Mouse (Mus musculus): ENCODE measurements around the gene Zranb1.

The Zranb1 gene

GRCm38 (mm10) chr7:132930850-132931559 is at the start of gene Zranb1:
Zranb1 (plus strand) TSS chr7:132931142.
- peak; percentile 100 for DNase-seq

- DNase-seq: no peak
Measured at GRCm38 (mm10) chr7:132882343-132882742, 48.6 kb upstream of the Zranb1 start.

- DNase-seq: peak; percentile 43
Measured at GRCm38 (mm10) chr7:132884031-132884430, 46.9 kb upstream of the Zranb1 start.

- DNase-seq: peak; percentile 76
Measured at GRCm38 (mm10) chr7:132887019-132887804, 43.7 kb upstream of the Zranb1 start.

- DNase-seq: no peak
Measured at GRCm38 (mm10) chr7:132888052-132888451, 42.9 kb upstream of the Zranb1 start.

GRCm38 (mm10) chr7:132888518-132889249 is 42.3 kb upstream of the Zranb1 start:
- peak; percentile 54 for DNase-seq

GRCm38 (mm10) chr7:132889691-132890090 is 41.3 kb upstream of the Zranb1 start:
- peak; percentile 64 for DNase-seq

- DNase-seq: peak; percentile 82
Measured at GRCm38 (mm10) chr7:132890201-132890600, 40.7 kb upstream of the Zranb1 start.

GRCm38 (mm10) chr7:132891561-132892310 is 39.2 kb upstream of the Zranb1 start:
- DNase-seq: peak; percentile 89

GRCm38 (mm10) chr7:132892311-132892661 is 38.7 kb upstream of the Zranb1 start:
- DNase-seq: no peak

GRCm38 (mm10) chr7:132892806-132893205 is 38.1 kb upstream of the Zranb1 start:
- DNase-seq: peak; percentile 37

GRCm38 (mm10) chr7:132893336-132893735 is 37.6 kb upstream of the Zranb1 start:
- peak; percentile 55 for DNase-seq

- peak; percentile 89 for DNase-seq
Measured at GRCm38 (mm10) chr7:132894841-132895555, 35.9 kb upstream of the Zranb1 start.

- peak; percentile 92 for DNase-seq
Measured at GRCm38 (mm10) chr7:132896206-132896815, 34.6 kb upstream of the Zranb1 start.

- peak; percentile 81 for DNase-seq
Measured at GRCm38 (mm10) chr7:132897258-132897657, 33.7 kb upstream of the Zranb1 start.

GRCm38 (mm10) chr7:132898234-132898633 is 32.7 kb upstream of the Zranb1 start:
- DNase-seq: peak; percentile 81

- DNase-seq: peak; percentile 92
Measured at GRCm38 (mm10) chr7:132900826-132901531, 30.0 kb upstream of the Zranb1 start.

GRCm38 (mm10) chr7:132903796-132904195 is 27.1 kb upstream of the Zranb1 start:
- peak; percentile 73 for DNase-seq

- DNase-seq: no peak
Measured at GRCm38 (mm10) chr7:132921971-132922370, 9.0 kb upstream of the Zranb1 start.

GRCm38 (mm10) chr7:132925227-132925626 is 5.7 kb upstream of the Zranb1 start:
- no peak for DNase-seq

- DNase-seq: no peak
Measured at GRCm38 (mm10) chr7:132927201-132927600, 3.7 kb upstream of the Zranb1 start.
